Mouse (Mus musculus): ENCODE data around the gene Dlat. TPM values are rescaled to one million over a fixed set of nuclear protein-coding genes. Genes with fewer than 3 reads are reported as not detected.
"Not testable (repeated sequence)": the region's sequence is repeated elsewhere in the genome, so short reads cannot be mapped to it uniquely, and the experiment has no call there.

The Dlat gene
- polyA plus RNA-seq, 1 experiment from 2014 or later: 41.7 TPM

DNA sequence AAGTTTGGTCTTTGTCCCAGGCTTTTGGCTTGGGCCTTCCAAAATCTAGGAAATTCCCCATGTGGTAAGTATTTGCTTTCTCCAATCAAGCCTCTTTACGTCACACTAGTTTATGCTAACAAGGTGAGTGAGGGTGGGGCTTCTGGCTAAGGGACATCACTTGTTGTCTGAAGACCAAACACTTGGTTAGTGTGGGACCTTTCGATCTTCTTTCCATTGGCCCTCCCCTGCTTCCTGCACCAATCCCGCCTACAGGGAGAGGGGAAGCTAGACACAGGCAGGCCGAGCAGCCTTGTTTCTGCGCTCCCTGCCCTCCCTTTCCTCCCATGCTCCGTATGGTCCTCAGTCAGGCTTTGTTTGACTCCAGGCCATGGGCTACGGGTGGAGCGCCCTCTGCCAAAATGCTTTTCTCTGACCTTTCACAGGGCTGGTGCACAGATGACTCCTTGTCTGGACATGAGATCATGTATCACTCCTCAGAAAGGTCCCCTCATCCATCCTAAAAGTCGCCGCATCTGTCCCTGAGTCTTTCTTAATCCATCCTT lies 12.7 kb downstream of the Dlat start:
- ATAC-seq: no peak
- Histone ChIP-seq H3K27ac (ENCODE audit: low read depth, low read length) (no peak overlapping the region), H3K27me3 (replicated peaks; ENCODE audit: control insufficient read depth, insufficient read depth, low read length) (no peaks in the 10 kb centered on the region), H3K36me3 (ENCODE audit: control insufficient read depth, insufficient read depth) (peaks cover 84% of the 10 kb centered on the region), H3K4me2 (replicated peaks; ENCODE audit: low read depth) (no peak overlapping the region), H3K4me1 (replicated peaks; ENCODE audit: control insufficient read depth, insufficient read depth, low read length) (no peaks in the 10 kb centered on the region), H3K9me3 (ENCODE audit: control insufficient read depth) (no peaks in the 10 kb centered on the region), H3K9ac (ENCODE audit: low read depth, low read length) (no peak overlapping the region), H3K4me3 (ENCODE audit: low read depth, low read length) (no peak overlapping the region)
- 80% methylated on average over 10 of the region's 10 CpGs for WGBS
- no peak for TF ChIP-seq CTCF (IDR thresholded peaks at IDR 0.05; ENCODE audit: low read depth)

DNA sequence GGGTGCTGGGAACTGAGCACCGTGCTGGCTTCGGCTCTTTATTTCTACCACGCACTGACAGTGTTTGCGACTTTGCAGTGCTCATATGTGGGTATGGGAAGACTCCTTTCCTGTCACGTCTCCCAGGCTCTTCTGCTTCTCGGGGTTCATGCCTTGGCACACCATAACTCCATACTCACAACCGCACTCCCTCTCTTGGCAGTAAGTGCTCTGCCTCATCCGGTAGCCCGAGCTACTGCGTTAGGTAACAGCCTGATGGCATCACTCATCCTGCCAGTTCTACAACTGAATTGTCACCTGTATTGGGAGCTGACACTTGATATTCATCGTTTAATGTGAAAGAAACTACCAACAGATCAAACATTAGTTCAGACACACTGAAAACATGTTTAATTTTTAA lies 25.3 kb downstream of the Dlat start:
- Histone ChIP-seq H3K4me2 (replicated peaks; ENCODE audit: low read depth) (no peak overlapping the region), H3K9ac (ENCODE audit: low read depth, low read length) (no peak overlapping the region), H3K9me3 (ENCODE audit: control insufficient read depth) (no peaks in the 10 kb centered on the region), H3K4me1 (replicated peaks; ENCODE audit: control insufficient read depth, insufficient read depth, low read length) (no peaks in the 10 kb centered on the region; the same call in 1 of the 2 replicates), H3K27ac (ENCODE audit: low read depth, low read length) (no peak overlapping the region), H3K36me3 (ENCODE audit: control insufficient read depth, insufficient read depth) (peaks cover 17% of the 10 kb centered on the region), H3K4me3 (ENCODE audit: low read depth, low read length) (no peak overlapping the region), H3K27me3 (replicated peaks; ENCODE audit: control insufficient read depth, insufficient read depth, low read length) (no peaks in the 10 kb centered on the region)
- WGBS: 93% methylated on average over 11 of the region's 11 CpGs
- no peak for ATAC-seq
- TF ChIP-seq CTCF (IDR thresholded peaks at IDR 0.05; ENCODE audit: low read depth): no peak

DNA sequence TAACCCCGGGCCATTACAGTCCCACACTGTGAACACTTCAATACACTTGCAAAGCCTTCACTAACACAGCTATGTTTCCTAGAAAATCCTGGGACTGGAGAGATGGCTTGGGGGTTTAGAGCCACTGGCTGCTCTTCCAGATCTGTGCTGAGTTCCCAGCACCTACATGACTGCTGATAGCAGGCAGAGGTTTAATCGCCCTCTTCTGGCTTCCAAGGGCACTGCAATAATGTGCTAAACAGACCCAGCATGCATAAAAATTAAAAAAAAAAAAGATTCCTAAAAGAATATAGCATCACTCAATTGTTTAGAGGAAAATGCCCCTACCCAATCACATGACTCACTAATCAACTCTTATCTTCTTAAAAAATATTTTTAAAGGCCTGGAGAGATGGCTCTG lies 26.5 kb downstream of the Dlat start:
- ATAC-seq: no peak; the same call in 1 of the 2 replicates
- H3K27me3 ChIP-seq (replicated peaks; ENCODE audit: control insufficient read depth, insufficient read depth, low read length): no peaks in the 10 kb centered on the region
- no peaks in the 10 kb centered on the region; the same call in 1 of the 2 replicates for H3K4me1 ChIP-seq (replicated peaks; ENCODE audit: control insufficient read depth, insufficient read depth, low read length)
- 58% methylated on average over 2 of the region's 2 CpGs for WGBS
- H3K36me3 ChIP-seq (ENCODE audit: control insufficient read depth, insufficient read depth): peaks cover 8% of the 10 kb centered on the region
- H3K9me3 ChIP-seq (ENCODE audit: control insufficient read depth): no peaks in the 10 kb centered on the region
- TF ChIP-seq CTCF (IDR thresholded peaks at IDR 0.05; ENCODE audit: low read depth): peak; percentile 55
- no peak overlapping the region for H3K4me2 ChIP-seq (replicated peaks; ENCODE audit: low read depth)
- no peak overlapping the region for H3K4me3 ChIP-seq (ENCODE audit: low read depth, low read length)
- no peak overlapping the region for H3K27ac ChIP-seq (ENCODE audit: low read depth, low read length)
- no peak overlapping the region for H3K9ac ChIP-seq (ENCODE audit: low read depth, low read length)

DNA sequence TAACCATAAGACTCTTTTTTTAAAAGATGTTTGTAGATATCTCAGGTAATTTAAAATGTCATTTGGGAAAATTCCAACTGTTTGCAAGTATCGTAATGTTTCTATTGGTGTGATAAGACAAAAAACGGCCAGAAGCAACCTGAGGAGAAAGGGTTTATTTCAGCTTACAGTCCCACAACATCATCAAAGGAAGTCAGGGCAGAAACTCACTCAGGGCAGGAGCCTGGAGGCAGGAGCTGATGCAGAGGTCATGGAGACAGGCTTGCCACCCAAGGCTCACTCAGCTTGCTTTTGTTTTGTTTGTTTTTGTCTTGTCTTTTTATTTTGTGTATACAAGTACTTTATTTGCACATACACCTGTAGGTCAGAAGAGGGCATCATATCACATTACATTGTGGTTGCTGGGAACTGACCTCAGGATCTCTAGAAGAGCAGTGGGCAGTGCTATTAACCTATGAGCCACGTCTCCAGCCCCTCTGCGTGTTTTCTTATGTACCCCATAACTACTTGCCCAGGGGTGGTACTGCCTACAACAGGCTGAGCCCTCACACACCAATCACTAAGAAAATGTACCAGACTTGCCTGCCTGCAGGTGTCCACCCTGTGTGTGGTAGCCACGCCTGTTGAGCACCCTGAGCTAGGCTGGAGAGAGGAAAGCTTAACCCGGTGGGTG lies 27.4 kb downstream of the Dlat start:
- Histone ChIP-seq H3K36me3 (ENCODE audit: control insufficient read depth, insufficient read depth) (peaks cover 8% of the 10 kb centered on the region; the same call in 1 of the 2 replicates), H3K9me3 (ENCODE audit: control insufficient read depth) (no peaks in the 10 kb centered on the region), H3K4me3 (ENCODE audit: low read depth, low read length) (no peak overlapping the region), H3K4me2 (replicated peaks; ENCODE audit: low read depth) (no peak overlapping the region), H3K9ac (ENCODE audit: low read depth, low read length) (no peak overlapping the region), H3K27ac (ENCODE audit: low read depth, low read length) (no peak overlapping the region), H3K4me1 (replicated peaks; ENCODE audit: control insufficient read depth, insufficient read depth, low read length) (no peaks in the 10 kb centered on the region; the same call in 1 of the 2 replicates), H3K27me3 (replicated peaks; ENCODE audit: control insufficient read depth, insufficient read depth, low read length) (no peaks in the 10 kb centered on the region)
- ATAC-seq: 0 out of 2 replicates have a peak, but pooled peaks have one; percentile 25
- 80% methylated on average over 6 of the region's 6 CpGs for WGBS
- peak; percentile 27; the same call in 1 of the 2 replicates for TF ChIP-seq CTCF (IDR thresholded peaks at IDR 0.05; ENCODE audit: low read depth)

DNA sequence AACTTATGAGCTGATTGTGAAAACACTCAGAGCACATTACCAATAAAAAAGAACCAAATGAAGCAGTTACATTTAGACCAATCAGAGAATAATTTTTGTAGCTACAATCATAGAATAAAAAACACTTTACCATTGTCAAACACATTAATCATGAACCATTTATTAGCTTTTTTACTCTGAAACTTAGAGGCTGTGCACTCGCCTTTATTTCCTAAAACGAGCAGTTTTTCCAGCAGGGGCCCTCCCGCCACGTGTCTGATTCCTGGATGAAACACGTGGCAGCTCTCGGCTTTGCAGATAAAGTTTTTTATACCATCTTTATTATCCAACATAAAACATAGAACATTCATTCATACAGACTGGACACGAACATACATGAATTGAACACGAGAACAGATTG lies 28.7 kb downstream of the Dlat start:
- H3K36me3 ChIP-seq (ENCODE audit: control insufficient read depth, insufficient read depth); H3K27me3 ChIP-seq (replicated peaks; ENCODE audit: control insufficient read depth, insufficient read depth, low read length): not testable (repeated sequence)
- WGBS: 86% methylated on average over 6 of the region's 8 CpGs

DNA sequence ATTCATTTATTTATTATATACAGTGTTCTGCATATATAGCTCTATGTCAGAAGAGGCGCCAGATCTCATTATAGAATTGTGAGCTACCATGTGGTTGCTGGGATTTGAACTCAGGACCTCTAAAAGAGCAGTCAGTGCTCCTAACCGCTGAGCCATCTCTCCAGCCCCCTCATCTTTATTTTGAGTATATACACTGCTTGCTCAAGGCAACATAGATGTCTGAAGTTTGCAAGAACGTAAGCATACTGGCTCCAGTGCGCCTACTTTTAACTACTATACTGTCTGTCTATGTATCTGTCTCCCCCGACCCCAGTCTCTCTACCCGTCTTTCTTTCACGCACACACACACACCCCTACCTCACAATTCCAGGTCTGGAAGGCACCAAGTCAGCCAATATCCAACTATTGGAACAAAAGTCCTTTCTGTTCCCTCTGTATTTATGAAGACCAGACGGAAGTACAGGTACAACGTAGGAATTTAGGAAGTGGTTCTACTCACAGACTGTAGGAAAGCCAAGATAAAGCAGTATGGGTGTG lies 41.7 kb downstream of the Dlat start:
- 55% methylated on average over 9 of the region's 9 CpGs for WGBS
- Histone ChIP-seq H3K36me3 (ENCODE audit: control insufficient read depth, insufficient read depth) (peaks cover 15% of the 10 kb centered on the region), H3K27ac (ENCODE audit: low read depth, low read length) (no peak overlapping the region), H3K9me3 (ENCODE audit: control insufficient read depth) (no peaks in the 10 kb centered on the region), H3K4me3 (ENCODE audit: low read depth, low read length) (peak overlapping the region; percentile 95), H3K27me3 (replicated peaks; ENCODE audit: control insufficient read depth, insufficient read depth, low read length) (no peaks in the 10 kb centered on the region), H3K4me1 (replicated peaks; ENCODE audit: control insufficient read depth, insufficient read depth, low read length) (0 out of 2 replicates have a peak, but pooled peaks cover 3% of the 10 kb centered on the region), H3K4me2 (replicated peaks; ENCODE audit: low read depth) (peak overlapping the region; percentile 80), H3K9ac (ENCODE audit: low read depth, low read length) (no peak overlapping the region)
- no peak for ATAC-seq
- TF ChIP-seq CTCF (IDR thresholded peaks at IDR 0.05; ENCODE audit: low read depth): no peak

More for the DNA sequence above, 28.7 kb downstream of the Dlat start:
- H3K4me3 ChIP-seq (ENCODE audit: low read depth, low read length); H3K9me3 ChIP-seq (ENCODE audit: control insufficient read depth); H3K4me2 ChIP-seq (replicated peaks; ENCODE audit: low read depth); ATAC-seq; H3K27ac ChIP-seq (ENCODE audit: low read depth, low read length); H3K4me1 ChIP-seq (replicated peaks; ENCODE audit: control insufficient read depth, insufficient read depth, low read length); H3K9ac ChIP-seq (ENCODE audit: low read depth, low read length): not testable (repeated sequence)

Data from intestine, postnatal 0 days (tissue).